ENCODE assay signal across 10 mouse cellular contexts in genomic region chr4:48924576-48925459, GRCm38 (mm10).
DNase-seq lines count a peak whose midpoint lies in the region; ATAC-seq and TF ChIP-seq lines count a peak whose summit lies in the region.
"Had no signal": no experiment of that assay in that cellular context is flagged by ENCODE, and none has a peak within 500 bp of the region (broad histone marks: within the 10 kb centered on the region; RNA-seq: fewer than 3 reads in every experiment).

No protein-coding gene starts in this region.

- no peak for TF ChIP-seq POLR2A in thymus, adult 2 months (IDR thresholded peaks at IDR 0.05; ENCODE audit: control insufficient read depth, extremely low read depth, insufficient read depth, low read length, poor library complexity)

- peak; percentile 11 for DNase-seq in embryo, embryonic 11.5 days (ENCODE audit: low read depth, low spot score)
- peak; percentile 35 to 39 for DNase-seq in frontal cortex, postnatal 14 days (ENCODE audit: low spot score in 2 of 2)
- DNase-seq in left cerebral cortex, adult 8-10 months (ENCODE audit: low spot score in 2 of 2), result peak; percentile 18 to 80
- DNase-seq in thymus, postnatal 0 days (ENCODE audit: low spot score), result no peak
- DNase-seq in ovary, postnatal 36 days (ENCODE audit: low spot score), result no peak
- no peak for DNase-seq in thymus, adult 2 months
- DNase-seq: lung, adult 18-20 months had no signal

- no peak for TF ChIP-seq CTCF in thymus, adult 2 months (IDR thresholded peaks at IDR 0.05; ENCODE audit: borderline replicate concordance, control insufficient read depth, extremely low read depth, insufficient read depth, low read length, poor library complexity)

- H3K9me3 ChIP-seq in neural tube, embryonic 14.5 days (ENCODE audit: control insufficient read depth, low read length), result no peaks in the 10 kb centered on the region

- no peak overlapping the region for H3K27ac ChIP-seq in neural tube, embryonic 14.5 days (ENCODE audit: low read depth, low read length)
- no peak overlapping the region for H3K27ac ChIP-seq in thymus, adult 2 months (ENCODE audit: control insufficient read depth, insufficient read depth, low read length)

- no peak overlapping the region for H3K4me3 ChIP-seq in neural tube, embryonic 14.5 days (ENCODE audit: low read depth, low read length)
- H3K4me3 ChIP-seq in thymus, adult 2 months (ENCODE audit: control insufficient read depth, insufficient read depth, low read length), result no peak overlapping the region

- no peaks in the 10 kb centered on the region for H3K36me3 ChIP-seq in neural tube, embryonic 14.5 days (ENCODE audit: control insufficient read depth, insufficient read depth, low read length)
- no peaks in the 10 kb centered on the region for H3K36me3 ChIP-seq in thymus, adult 2 months (ENCODE audit: control insufficient read depth, insufficient read depth, low read length)

- H3K4me1 ChIP-seq in neural tube, embryonic 14.5 days (ENCODE audit: control insufficient read depth, insufficient read depth, low read length), result no peaks in the 10 kb centered on the region
- no peaks in the 10 kb centered on the region for H3K4me1 ChIP-seq in thymus, adult 2 months (replicated peaks; ENCODE audit: control insufficient read depth, insufficient read depth, low read length)

- WGBS in neural tube, embryonic 14.5 days, result 47% methylated on average over 4 of the region's 4 CpGs
- 83% methylated on average over 4 of the region's 4 CpGs for WGBS in thymus, adult 2 months

- ATAC-seq in neural tube, embryonic 14.5 days (ENCODE audit: low read depth), result peak; percentile 71
- ATAC-seq in cerebellum, adult (ENCODE audit: insufficient number of reproducible peaks, low FRiP score, low TSS enrichment), result no peak
- ATAC-seq: inflammation-experienced regulatory T-cells, adult 6 months had no signal

- H3K9ac ChIP-seq in neural tube, embryonic 14.5 days (replicated peaks; ENCODE audit: low read depth, low read length), result no peak overlapping the region

- no peak overlapping the region for H3K4me2 ChIP-seq in neural tube, embryonic 14.5 days (ENCODE audit: low read depth, low read length)

- no peaks in the 10 kb centered on the region for H3K27me3 ChIP-seq in neural tube, embryonic 14.5 days (ENCODE audit: control insufficient read depth, insufficient read depth, low read length)
- no peaks in the 10 kb centered on the region for H3K27me3 ChIP-seq in thymus, adult 2 months (ENCODE audit: control insufficient read depth, insufficient read depth, low read length)

Comparison
In these comparisons a context has a peak if more than half of its experiments do, and no peak if none do; other contexts are left out.
1. DNase-seq: peak in embryo, embryonic 11.5 days (single experiment), frontal cortex, postnatal 14 days (2 of 2) and left cerebral cortex, adult 8-10 months (2 of 2); none in thymus, postnatal 0 days (single experiment), ovary, postnatal 36 days (single experiment) and thymus, adult 2 months (single experiment).